Mouse (Mus musculus) hindbrain, embryonic 14.5 days (tissue): ENCODE results near the gene Krt222. TPM values are rescaled to one million over a fixed set of nuclear protein-coding genes. Genes with fewer than 3 reads are reported as not detected.

Source experiments
- ATAC-seq: fragments of 200-750 bp; cut with Nextera tagmentation; 2 replicates; pipeline ENCODE4 v1.8.0; 2017; ENCODE audit warnings: moderate number of reproducible peaks, mild to moderate bottlenecking, moderate TSS enrichment, moderate library complexity; ENCODE audit not compliant: low FRiP score
- DNase-seq: peaks from one replicate; pipeline ENCODE4 v3.0.0-alpha.2; 2015; ENCODE audit warnings: low spot score
- H3K27ac ChIP-seq: fragments of 300-500 bp; sonication (generic); 2 replicates; pipeline ENCODE4 v1.5.1; 2014; ENCODE audit warnings: mild to moderate bottlenecking, moderate library complexity
- H3K27me3 ChIP-seq: fragments of 300-500 bp; sonication (generic); 2 replicates; pipeline ENCODE4 v1.6.1; 2014; ENCODE audit warnings: mild to moderate bottlenecking, low read length, mixed read lengths; ENCODE audit not compliant: control insufficient read depth, insufficient read depth
- H3K36me3 ChIP-seq: fragments of 300-500 bp; sonication (generic); replicated peaks from 2 replicates; pipeline ENCODE4 v1.6.1; 2014; ENCODE audit not compliant: control insufficient read depth, insufficient read depth
- H3K4me1 ChIP-seq: fragments of 300-500 bp; sonication (generic); replicated peaks from 2 replicates; pipeline ENCODE4 v1.6.1; 2014; ENCODE audit warnings: antibody characterized with exemption, low read length, mixed read lengths; ENCODE audit not compliant: control insufficient read depth, insufficient read depth
- H3K4me2 ChIP-seq: fragments of 300-500 bp; sonication (generic); replicated peaks from 2 replicates; pipeline ENCODE4 v1.6.1; 2014; ENCODE audit warnings: mild to moderate bottlenecking, moderate library complexity
- H3K4me3 ChIP-seq: fragments of 300-500 bp; sonication (generic); replicated peaks from 2 replicates; pipeline ENCODE4 v1.5.1; 2014; ENCODE audit warnings: mild to moderate bottlenecking, low read length
- H3K9ac ChIP-seq: fragments of 300-500 bp; sonication (generic); 2 replicates; pipeline ENCODE4 v1.6.1; 2014
- H3K9me3 ChIP-seq: fragments of 300-500 bp; sonication (generic); 2 replicates; pipeline ENCODE4 v1.6.1; 2016; ENCODE audit warnings: low read length; ENCODE audit not compliant: control insufficient read depth
- WGBS: fragments of 180-500 bp; shearing (Covaris S2); extraction: QIAGEN DNeasy Blood & Tissue Kit; methylation state at CpG from one replicate; pipeline ENCODE4 v1.1.7; 2014; 5-methylcytosine and 5-hydroxymethylcytosine counted together
- polyA plus RNA-seq: library from polyadenylated mRNA; unstranded; fragments of >200 nt; fragmentation: Nextera tagmentation; extraction: Ambion mirVana; gene quantifications from 2 replicates; pipeline ENCODE4 v1.2.1, GENCODE M21; 2014

The Krt222 gene
- polyA plus RNA-seq, 1 experiment from 2014 or later = 7.3 TPM

DNA sequence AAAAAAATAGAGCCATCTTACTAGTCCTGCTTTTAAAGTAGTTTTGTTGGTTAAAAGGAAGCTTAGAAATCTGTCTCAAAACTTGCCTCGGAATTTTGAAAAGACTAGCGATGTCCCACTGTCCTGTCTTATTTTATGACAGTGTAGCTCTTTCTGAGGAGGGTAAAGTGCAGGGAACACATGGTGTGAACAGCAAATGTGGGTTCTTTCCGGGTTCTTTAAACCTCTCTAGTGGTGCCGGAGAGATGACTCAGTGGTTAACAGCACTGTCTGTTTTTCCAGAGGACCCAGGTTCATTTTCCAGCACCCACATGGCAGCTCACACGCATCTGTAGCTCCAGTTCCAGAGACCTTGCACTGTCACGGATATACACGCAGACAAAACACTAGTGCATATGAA lies 25.3 kb upstream of the Krt222 start:
- no peak for DNase-seq
- ATAC-seq = no peak
- 76% methylated on average over 7 of the region's 7 CpGs for WGBS

DNA sequence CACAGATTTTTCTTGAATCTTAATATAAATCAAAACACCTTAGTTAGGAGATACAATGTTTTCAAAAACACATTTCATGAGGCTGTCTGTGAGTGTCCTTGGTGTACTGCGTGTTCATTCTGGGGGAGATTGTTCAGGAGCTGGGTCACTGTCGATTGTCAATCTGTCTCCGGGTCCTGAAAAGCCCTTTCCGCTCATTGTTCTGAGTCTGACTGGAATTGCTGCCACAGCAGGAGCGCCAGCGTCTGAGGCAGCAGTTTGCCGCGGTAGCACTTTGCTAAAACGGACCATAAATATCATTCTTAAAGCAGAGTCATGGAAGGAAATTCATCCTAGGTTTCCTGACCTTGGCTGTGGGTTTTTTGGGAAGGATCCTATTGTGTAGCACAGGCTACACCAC lies 21.9 kb upstream of the Krt222 start:
- Histone ChIP-seq H3K27ac (no peak overlapping the region), H3K4me1 (no peaks in the 10 kb centered on the region), H3K4me2 (no peak overlapping the region), H3K9me3 (no peaks in the 10 kb centered on the region), H3K9ac (no peak overlapping the region), H3K27me3 (no peaks in the 10 kb centered on the region), H3K36me3 (no peaks in the 10 kb centered on the region), H3K4me3 (no peak overlapping the region)
- WGBS = 15% methylated on average over 9 of the region's 9 CpGs
- no peak for ATAC-seq
- no peak for DNase-seq

More for the DNA sequence above, 25.3 kb upstream of the Krt222 start:
- Histone ChIP-seq H3K4me2 (no peak overlapping the region), H3K27ac (no peak overlapping the region), H3K36me3 (no peaks in the 10 kb centered on the region), H3K9ac (no peak overlapping the region), H3K27me3 (no peaks in the 10 kb centered on the region), H3K4me3 (no peak overlapping the region), H3K9me3 (no peaks in the 10 kb centered on the region), H3K4me1 (no peaks in the 10 kb centered on the region)

DNA sequence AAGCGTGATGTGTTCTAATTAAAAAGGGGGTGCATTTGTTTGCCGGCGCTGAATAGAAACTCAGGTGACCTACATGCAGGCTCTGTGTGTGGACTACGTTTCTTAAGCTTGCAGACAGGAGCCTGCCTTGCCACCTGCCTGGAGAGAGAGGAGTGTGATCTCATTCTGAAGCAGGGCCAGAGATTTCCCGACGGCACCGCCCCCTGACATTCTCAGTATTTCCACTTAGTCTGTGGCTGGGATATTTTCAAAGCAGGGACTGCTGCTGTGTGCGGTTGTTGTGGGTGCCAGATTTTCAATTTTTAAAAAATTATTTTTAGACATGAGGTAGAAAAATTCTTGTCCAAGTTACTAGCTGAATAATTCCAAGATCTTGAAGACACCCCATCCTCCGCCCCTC lies 21.3 kb upstream of the Krt222 start:
- H3K27me3 ChIP-seq = no peaks in the 10 kb centered on the region
- 76% methylated on average over 9 of the region's 9 CpGs for WGBS
- ATAC-seq = no peak
- H3K9ac ChIP-seq = no peak overlapping the region
- DNase-seq = no peak
- no peak overlapping the region for H3K27ac ChIP-seq
- no peaks in the 10 kb centered on the region for H3K36me3 ChIP-seq
- no peak overlapping the region for H3K4me3 ChIP-seq
- H3K4me1 ChIP-seq = no peaks in the 10 kb centered on the region
- no peaks in the 10 kb centered on the region for H3K9me3 ChIP-seq
- no peak overlapping the region for H3K4me2 ChIP-seq

- Histone ChIP-seq H3K9me3 (no peaks in the 10 kb centered on the region), H3K4me3 (no peak overlapping the region), H3K4me1 (0 out of 2 replicates have a peak, but pooled peaks cover 3% of the 10 kb centered on the region), H3K36me3 (no peaks in the 10 kb centered on the region), H3K27ac (no peak overlapping the region), H3K4me2 (no peak overlapping the region), H3K27me3 (no peaks in the 10 kb centered on the region), H3K9ac (no peak overlapping the region)
- DNase-seq (no peak), ATAC-seq (no peak)
- WGBS = 79% methylated on average over 4 of the region's 4 CpGs
These were observed 12.3 kb upstream of the Krt222 start for GRCm38 (mm10) chr11:99256213-99256612.

DNA sequence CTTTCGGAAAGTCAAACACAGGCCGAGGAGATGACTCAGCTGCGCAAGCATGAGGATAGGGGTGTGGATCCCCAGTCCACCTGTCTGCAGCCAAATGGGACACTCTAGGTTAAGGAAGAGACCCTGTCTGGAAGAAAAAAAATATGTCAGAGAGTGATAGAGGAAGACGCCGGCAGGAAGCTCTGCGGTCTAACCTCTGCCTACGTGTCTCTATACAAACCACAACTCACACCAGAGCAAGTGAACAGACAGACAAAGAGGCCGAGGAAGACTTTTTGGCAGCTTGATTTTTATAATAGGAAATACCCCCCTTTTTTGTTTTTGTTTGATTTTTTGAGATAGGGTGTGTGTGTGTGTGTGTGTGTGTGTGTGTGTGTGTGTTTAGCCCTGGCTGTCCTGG lies 11.4 kb upstream of the Krt222 start:
- WGBS = 96% methylated on average over 8 of the region's 8 CpGs
- Histone ChIP-seq H3K27ac (no peak overlapping the region), H3K9me3 (no peaks in the 10 kb centered on the region), H3K4me2 (no peak overlapping the region), H3K4me3 (no peak overlapping the region), H3K9ac (no peak overlapping the region), H3K36me3 (no peaks in the 10 kb centered on the region), H3K27me3 (no peaks in the 10 kb centered on the region), H3K4me1 (0 out of 2 replicates have a peak, but pooled peaks cover 3% of the 10 kb centered on the region)
- DNase-seq (no peak), ATAC-seq (no peak)

- ATAC-seq (no peak), DNase-seq (no peak)
- Histone ChIP-seq H3K9ac (no peak overlapping the region), H3K4me1 (0 out of 2 replicates have a peak, but pooled peaks cover 3% of the 10 kb centered on the region), H3K9me3 (no peaks in the 10 kb centered on the region), H3K36me3 (no peaks in the 10 kb centered on the region), H3K4me2 (no peak overlapping the region), H3K4me3 (no peak overlapping the region), H3K27ac (no peak overlapping the region), H3K27me3 (no peaks in the 10 kb centered on the region)
- WGBS = 67% methylated on average over 2 of the region's 2 CpGs
These were observed 10.0 kb upstream of the Krt222 start for GRCm38 (mm10) chr11:99253893-99254292.

GRCm38 (mm10) chr11:99252671-99253070 lies 8.8 kb upstream of the Krt222 start:
- 52% methylated on average over 8 of the region's 8 CpGs for WGBS
- 0 out of 2 replicates have a peak, but pooled peaks cover 3% of the 10 kb centered on the region for H3K4me1 ChIP-seq
- no peak overlapping the region for H3K4me2 ChIP-seq
- H3K27me3 ChIP-seq = no peaks in the 10 kb centered on the region
- no peak overlapping the region for H3K4me3 ChIP-seq
- no peak overlapping the region for H3K9ac ChIP-seq
- ATAC-seq (no peak), DNase-seq (no peak)
- no peak overlapping the region for H3K27ac ChIP-seq
- H3K9me3 ChIP-seq = no peaks in the 10 kb centered on the region
- no peaks in the 10 kb centered on the region for H3K36me3 ChIP-seq

- H3K4me2 ChIP-seq = no peak overlapping the region
- DNase-seq (no peak), ATAC-seq (no peak)
- H3K4me3 ChIP-seq = no peak overlapping the region
- H3K9ac ChIP-seq = no peak overlapping the region
- 0 out of 2 replicates have a peak, but pooled peaks cover 3% of the 10 kb centered on the region for H3K4me1 ChIP-seq
- no peaks in the 10 kb centered on the region for H3K36me3 ChIP-seq
- 79% methylated on average over 3 of the region's 3 CpGs for WGBS
- no peaks in the 10 kb centered on the region for H3K27me3 ChIP-seq
- no peak overlapping the region for H3K27ac ChIP-seq
- H3K9me3 ChIP-seq = no peaks in the 10 kb centered on the region
These were observed 6.8 kb upstream of the Krt222 start for GRCm38 (mm10) chr11:99250666-99251065.

DNA sequence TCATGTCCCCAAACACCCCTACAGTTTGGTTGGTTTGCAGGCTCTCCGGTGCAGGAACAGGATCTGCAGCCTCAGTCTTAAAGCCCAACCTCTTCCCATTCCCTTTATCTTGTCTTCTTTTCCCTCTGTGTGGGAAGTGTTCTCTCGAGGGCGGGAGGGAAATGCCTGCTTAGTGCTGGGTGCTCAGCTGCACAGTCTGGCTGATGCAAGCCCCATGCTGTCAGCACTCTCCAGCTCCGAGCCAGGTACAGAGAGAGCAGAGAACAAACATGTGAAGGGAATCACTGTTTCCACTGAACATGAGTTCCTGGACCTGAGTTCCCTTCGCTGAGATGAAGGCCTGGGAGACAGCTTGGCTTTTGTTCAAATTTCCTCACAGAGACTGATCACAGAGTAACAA lies 6.4 kb upstream of the Krt222 start:
- DNase-seq = no peak
- Histone ChIP-seq H3K4me3 (no peak overlapping the region), H3K4me1 (0 out of 2 replicates have a peak, but pooled peaks cover 3% of the 10 kb centered on the region), H3K27me3 (no peaks in the 10 kb centered on the region), H3K36me3 (no peaks in the 10 kb centered on the region), H3K4me2 (no peak overlapping the region), H3K9me3 (no peaks in the 10 kb centered on the region), H3K27ac (no peak overlapping the region), H3K9ac (no peak overlapping the region)
- WGBS = 56% methylated on average over 5 of the region's 5 CpGs
- no peak for ATAC-seq

DNA sequence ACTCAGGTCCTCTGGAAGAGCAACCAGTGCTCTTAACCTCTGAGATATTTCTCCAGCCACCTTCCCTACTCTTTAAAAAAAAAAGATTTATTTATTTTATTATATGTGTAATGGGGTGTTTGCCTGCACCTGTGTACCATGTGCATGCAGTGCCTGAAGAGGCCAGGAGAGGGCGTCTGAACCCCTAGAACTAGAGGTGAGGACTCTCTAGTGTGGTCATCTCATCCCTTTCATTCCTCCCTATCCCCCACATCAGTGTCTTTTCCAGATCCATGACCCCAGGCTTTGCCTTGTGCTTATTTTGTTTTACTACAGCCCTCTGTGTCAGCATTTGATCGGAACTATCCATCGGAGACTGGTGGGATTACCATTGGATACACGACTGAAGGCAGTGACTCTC lies 5.2 kb upstream of the Krt222 start:
- Histone ChIP-seq H3K4me2 (no peak overlapping the region), H3K27ac (no peak overlapping the region), H3K27me3 (no peaks in the 10 kb centered on the region), H3K4me1 (0 out of 2 replicates have a peak, but pooled peaks cover 3% of the 10 kb centered on the region), H3K9me3 (no peaks in the 10 kb centered on the region), H3K4me3 (no peak overlapping the region), H3K36me3 (no peaks in the 10 kb centered on the region), H3K9ac (no peak overlapping the region)
- no peak for ATAC-seq
- no peak for DNase-seq
- 62% methylated on average over 4 of the region's 4 CpGs for WGBS
